11 mouse cellular contexts compared by ENCODE assay signal in genomic region chr13:52188605-52189003, GRCm38 (mm10).
DNase-seq lines count a peak whose midpoint lies in the region; ATAC-seq and TF ChIP-seq lines count a peak whose summit lies in the region.
"Had no signal": no experiment of that assay in that cellular context is flagged by ENCODE, and none has a peak within 500 bp of the region (broad histone marks: within the 10 kb centered on the region; RNA-seq: fewer than 3 reads in every experiment).

No protein-coding gene starts in this region.

- no peak overlapping the region for H3K27ac ChIP-seq in embryonic facial prominence, embryonic 15.5 days (replicated peaks)
- H3K27ac ChIP-seq in gastrocnemius, adult 2 months: no peak overlapping the region; the same call in 1 of the 2 replicates
- H3K27ac ChIP-seq: heart, embryonic 15.5 days had no signal

- no peaks in the 10 kb centered on the region for H3K36me3 ChIP-seq in embryonic facial prominence, embryonic 15.5 days
- H3K36me3 ChIP-seq: heart, embryonic 15.5 days had no signal

- H3K9ac ChIP-seq in embryonic facial prominence, embryonic 15.5 days: no peak overlapping the region
- H3K9ac ChIP-seq: heart, embryonic 15.5 days had no signal

- no peak overlapping the region for H3K4me3 ChIP-seq in embryonic facial prominence, embryonic 15.5 days (replicated peaks)
- H3K4me3 ChIP-seq in gastrocnemius, adult 2 months: no peak overlapping the region
- H3K4me3 ChIP-seq: heart, embryonic 15.5 days had no signal

- peaks cover 13% of the 10 kb centered on the region for H3K4me1 ChIP-seq in embryonic facial prominence, embryonic 15.5 days

- H3K9me3 ChIP-seq in embryonic facial prominence, embryonic 15.5 days (replicated peaks): no peaks in the 10 kb centered on the region
- H3K9me3 ChIP-seq: heart, embryonic 15.5 days had no signal

- no peak for TF ChIP-seq CTCF in gastrocnemius, adult 2 months (IDR thresholded peaks at IDR 0.05)

- intact Hi-C loops in gastrocnemius, postnatal 14 days (cut with DNase I; ENCODE audit: low total_unique reads): no loop called here
- intact Hi-C loops in gastrocnemius, adult 2 months (cut with DNase I): no loop called here

- no peaks in the 10 kb centered on the region for H3K27me3 ChIP-seq in embryonic facial prominence, embryonic 15.5 days
- H3K27me3 ChIP-seq: heart, embryonic 15.5 days had no signal

- no peak overlapping the region for H3K4me2 ChIP-seq in embryonic facial prominence, embryonic 15.5 days (replicated peaks)
- H3K4me2 ChIP-seq: heart, embryonic 15.5 days had no signal

- 0 out of 2 replicates have a peak, but pooled peaks have one; percentile 39 for ATAC-seq in embryonic facial prominence, embryonic 15.5 days (ENCODE audit: insufficient number of reproducible peaks, low FRiP score, low TSS enrichment, low read depth)
- ATAC-seq in monocyte, adult 5-6 weeks (replicated peaks; ENCODE audit: insufficient number of reproducible peaks, low FRiP score, low TSS enrichment, poor library complexity, severe bottlenecking): peak; percentile 80
- ATAC-seq: activated CD4-positive, CD25-positive, alpha-beta regulatory T cell, adult 4 months had no signal

- DNase-seq in embryo, embryonic 10 days (ENCODE audit: low spot score): peak; percentile 49
- no peak for DNase-seq in embryo, embryonic 9.5 days (ENCODE audit: extremely low spot score)
- DNase-seq in lung, postnatal 25 days (ENCODE audit: low spot score): peak; percentile 12
- DNase-seq in lung, postnatal 10 days: no peak
- DNase-seq in gastrocnemius, postnatal 14 days: no peak
- DNase-seq in gastrocnemius, adult 2 months: no peak
- DNase-seq: kidney, postnatal 25 days had no signal

- WGBS in embryonic facial prominence, embryonic 15.5 days: 46% methylated on average over 2 of the region's 2 CpGs

Comparison
In these comparisons a context has a peak if more than half of its experiments do, and no peak if none do; other contexts are left out.
1. DNase-seq: peak in embryo, embryonic 10 days (single experiment) and lung, postnatal 25 days (single experiment); none in embryo, embryonic 9.5 days (single experiment), lung, postnatal 10 days (single experiment), gastrocnemius, postnatal 14 days (single experiment) and gastrocnemius, adult 2 months (single experiment).